Mouse (Mus musculus) brain, embryonic 14.5 days (tissue): Measurements from ENCODE around the gene Olfr520.

Experiments used
- CTCF ChIP-seq: fragments of 200-500 bp; IDR thresholded peaks from 2 replicates; pipeline ENCODE4 v1.5.1; 2012; ENCODE audit warnings: inconsistent platforms, mild to moderate bottlenecking, moderate library complexity, borderline replicate concordance; ENCODE audit not compliant: insufficient read depth, insufficient read length; ENCODE audit errors: extremely low read depth
- POLR2A ChIP-seq: fragments of 200-500 bp; IDR thresholded peaks from 2 replicates; pipeline ENCODE4 v1.6.1; 2012; ENCODE audit warnings: mild to moderate bottlenecking, inconsistent platforms, borderline replicate concordance; ENCODE audit not compliant: poor library complexity, insufficient read depth, insufficient read length, severe bottlenecking; ENCODE audit errors: extremely low read depth

- TF ChIP-seq POLR2A: no peak
- no peak for TF ChIP-seq CTCF
Observed at GRCm38 (mm10) chr7:99693387-99693786, 36.7 kb upstream of the Olfr520 start.
